Mouse (Mus musculus): ENCODE measurements around the gene Klrb1c.
"Not testable (repeated sequence)": the region's sequence is repeated elsewhere in the genome, so short reads cannot be mapped to it uniquely, and the experiment has no call there.

The Klrb1c gene

DNA sequence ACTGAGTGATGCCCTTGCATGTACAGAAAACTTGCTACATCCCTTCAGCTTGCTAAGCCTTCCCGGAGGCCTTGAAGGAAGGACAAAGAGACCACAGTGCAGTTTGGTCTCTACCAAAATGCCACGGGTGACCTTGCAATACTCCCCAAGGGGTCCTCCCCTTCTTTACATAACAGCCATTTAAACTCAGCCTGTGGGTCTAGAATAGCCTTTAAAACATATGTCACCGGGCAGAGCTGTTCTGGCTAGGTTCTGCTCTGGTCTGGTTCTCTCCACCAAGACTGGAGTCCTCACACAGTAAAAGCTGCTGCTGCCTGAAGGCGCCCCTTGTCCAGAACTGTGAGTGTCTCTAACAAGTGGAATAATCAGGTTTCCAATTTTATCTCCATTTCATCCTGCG is 11.7 kb upstream of the Klrb1c start:
- POLR2A ChIA-PET = interaction anchor here in 3 of 4 experiments (0.7 to 1.2 kb wide), 4 partner anchors 37 to 446 kb away, joined by 5 read pairs; no protein-coding TSS in a partner anchor
- CTCF ChIA-PET = interaction anchor here in 2 of 4 experiments (1.2 to 7.4 kb wide), 2 partner anchors 34 to 35 kb away, joined by 3 to 174 read pairs; no protein-coding TSS in a partner anchor

DNA sequence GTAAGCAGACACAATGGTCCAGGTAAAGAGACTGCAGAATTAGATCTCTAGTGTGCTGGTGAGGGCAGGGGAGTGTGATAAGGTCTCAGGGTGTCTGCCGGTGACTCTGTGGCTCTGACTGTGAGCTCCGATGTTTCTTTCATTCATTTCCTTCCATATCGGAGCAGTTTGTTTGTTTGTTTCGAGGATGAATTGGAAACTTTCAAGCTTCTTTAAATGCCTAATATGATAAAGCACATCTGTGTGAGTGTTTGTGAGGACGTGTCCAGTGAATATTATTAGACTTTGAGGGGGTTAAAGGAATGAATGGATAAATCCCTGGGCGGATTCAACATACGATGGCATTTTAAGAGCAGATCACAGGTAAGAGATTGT is 10.9 kb upstream of the Klrb1c start:
- CTCF ChIA-PET = interaction anchor here in 3 of 4 experiments (0.7 to 7.4 kb wide), 4 partner anchors 33 to 212 kb away, joined by 3 to 174 read pairs (median 4); no protein-coding TSS in a partner anchor

DNA sequence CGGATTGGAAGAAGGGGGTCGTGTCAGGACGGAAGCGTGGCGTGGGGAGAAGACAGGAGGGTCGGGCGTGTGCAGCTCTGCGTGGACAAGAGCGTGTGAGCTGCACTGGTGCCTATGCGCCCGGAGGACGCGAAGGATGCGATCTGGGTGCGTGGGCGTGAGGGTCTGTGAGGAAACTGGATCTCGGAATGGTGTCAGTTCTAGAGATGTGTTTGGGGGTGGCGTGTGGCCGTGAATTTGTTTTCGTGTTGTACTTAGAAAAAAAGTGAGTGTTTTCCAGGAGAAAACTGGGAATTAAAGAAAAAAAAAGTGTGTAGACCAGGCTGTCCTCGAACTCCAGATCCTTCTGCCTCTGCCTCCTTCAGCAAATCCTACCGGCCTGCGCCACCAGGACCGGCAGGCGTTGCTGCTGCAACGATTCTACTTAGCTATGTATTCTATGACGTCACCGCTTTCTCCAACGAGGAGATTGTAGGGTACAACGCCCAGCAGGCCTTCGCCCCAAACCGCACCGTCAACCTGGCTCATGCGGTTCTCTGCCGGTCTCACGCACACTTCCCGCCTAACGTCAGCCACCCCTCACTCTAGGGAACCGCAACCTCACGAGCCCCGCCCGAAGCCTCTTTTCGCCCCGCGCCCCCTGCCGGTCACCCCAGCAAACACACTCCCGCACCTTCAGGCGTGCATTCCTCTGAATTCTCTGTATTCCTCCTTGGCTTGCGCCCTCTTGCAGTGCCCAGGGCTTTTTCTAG is 10.3 kb upstream of the Klrb1c start:
- ChIA-PET POLR2A (interaction anchor here in 3 of 4 experiments (0.6 to 1.9 kb wide), 8 partner anchors 33 to 55 kb away, joined by 3 to 13 read pairs (median 6); no protein-coding TSS in a partner anchor), CTCF (interaction anchor here (0.6 to 1.2 kb wide), 5 partner anchors 32 to 212 kb away, joined by 3 to 13 read pairs (median 3); no protein-coding TSS in a partner anchor)

More for the DNA sequence above, 10.9 kb upstream of the Klrb1c start:
- POLR2A ChIA-PET = interaction anchor here in 1 of 4 experiments (0.6 to 1.8 kb wide), 4 partner anchors 33 to 55 kb away, joined by 3 to 7 read pairs (median 6); no protein-coding TSS in a partner anchor

DNA sequence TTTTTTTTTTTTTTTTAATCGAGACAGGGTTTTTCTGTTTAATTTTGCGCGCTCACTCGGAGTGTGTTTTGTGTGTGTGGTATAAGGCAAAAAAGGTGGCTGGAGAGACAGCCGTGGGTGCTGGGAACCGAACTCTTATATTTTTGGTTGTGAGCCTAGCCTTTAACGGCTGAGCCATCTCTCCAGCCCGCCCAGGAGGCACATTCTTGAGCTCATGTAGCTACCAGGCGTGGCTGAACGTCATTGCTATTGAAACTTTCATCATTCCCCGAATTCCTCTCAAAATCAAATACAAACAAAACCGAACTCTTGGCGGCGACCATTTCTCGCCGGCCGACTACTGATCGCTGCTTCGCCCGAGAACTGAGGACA is 9.7 kb upstream of the Klrb1c start:
- ChIA-PET CTCF (interaction anchor here in 3 of 4 experiments (0.6 to 0.7 kb wide), 3 partner anchors 38 to 54 kb away, joined by 3 to 13 read pairs (median 3); no protein-coding TSS in a partner anchor), POLR2A (interaction anchor here in 3 of 4 experiments (0.6 to 1.9 kb wide), 11 partner anchors 28 to 373 kb away, joined by 3 to 13 read pairs (median 6); no protein-coding TSS in a partner anchor)

DNA sequence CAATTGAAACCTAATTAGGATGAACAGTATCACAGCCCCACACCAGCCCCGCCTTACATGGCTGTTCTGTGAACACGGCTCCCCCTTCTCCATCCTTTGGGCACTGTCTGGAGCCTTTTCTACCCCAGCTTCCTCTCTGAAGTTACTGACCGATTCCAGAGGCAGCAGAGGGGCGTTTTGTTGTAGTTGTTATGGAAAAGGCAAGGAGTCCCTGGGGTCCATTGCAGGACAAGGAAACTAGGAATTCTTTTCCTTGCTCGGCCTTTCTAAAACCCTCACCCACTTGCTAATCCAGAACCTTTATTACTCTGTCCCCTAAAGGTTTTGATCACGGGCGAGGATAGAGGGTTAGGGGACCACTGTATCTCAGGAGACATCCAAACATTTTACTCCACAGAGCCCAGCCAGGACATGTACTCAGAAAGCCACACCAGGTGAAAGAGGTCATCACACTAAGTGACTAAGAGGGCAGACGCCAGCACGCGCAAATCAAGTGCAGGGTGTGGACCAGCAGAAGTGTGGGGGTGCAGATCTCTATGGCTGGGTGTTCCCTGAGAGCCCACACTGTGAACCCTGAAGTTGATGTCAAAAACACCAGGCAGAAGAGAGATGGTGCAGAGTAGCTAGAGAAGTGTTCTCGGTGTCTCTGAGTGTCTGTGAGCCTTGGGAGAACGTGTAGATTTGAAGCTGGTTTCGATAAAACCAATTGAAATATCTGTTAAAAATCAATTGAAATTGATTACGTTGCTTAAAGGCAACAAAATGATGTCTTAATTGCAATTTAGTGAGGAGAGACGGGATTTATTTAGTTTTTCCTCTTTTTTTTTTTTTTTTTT is 9.1 kb upstream of the Klrb1c start:
- POLR2A ChIA-PET = interaction anchor here in 3 of 4 experiments (0.6 to 1.9 kb wide), 12 partner anchors 27 to 372 kb away, joined by 3 to 13 read pairs (median 4); no protein-coding TSS in a partner anchor
- CTCF ChIA-PET = interaction anchor here (0.6 to 1.0 kb wide), 9 partner anchors 31 to 456 kb away, joined by 3 read pairs; no protein-coding TSS in a partner anchor

DNA sequence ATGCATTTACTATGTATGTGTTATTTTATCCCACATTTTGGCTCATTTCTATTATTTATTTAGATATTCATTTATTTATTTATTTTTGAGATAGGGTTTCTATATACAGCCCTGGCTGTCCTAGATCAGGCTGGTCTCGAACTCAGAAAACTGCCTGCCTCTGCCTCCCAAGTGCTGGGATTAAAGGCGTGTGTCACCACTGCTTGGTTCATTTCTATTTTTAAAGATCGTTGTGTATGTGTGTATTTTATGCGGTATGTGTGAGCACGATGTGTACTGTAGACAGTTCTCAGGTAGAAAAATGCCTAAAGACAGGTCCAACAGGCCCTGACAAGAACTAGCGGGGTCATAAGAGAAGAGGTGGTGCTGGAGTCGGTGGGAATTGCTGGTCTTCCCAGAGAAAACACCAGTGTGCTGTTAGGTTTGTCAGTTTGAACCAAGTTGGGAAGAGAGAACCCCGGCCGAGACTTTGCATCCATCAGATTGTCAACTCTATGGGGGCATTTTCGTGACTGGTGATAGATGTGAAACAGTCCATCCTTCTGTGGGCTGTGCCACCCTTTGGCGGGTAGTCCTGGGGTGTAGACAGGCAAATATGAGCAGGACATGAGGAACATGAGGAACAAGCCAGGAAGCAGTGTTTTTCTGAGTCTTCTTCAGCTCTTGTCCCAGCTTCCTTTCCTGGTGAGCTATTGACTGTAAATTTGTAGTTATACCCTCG is 8.3 kb upstream of the Klrb1c start:
- POLR2A ChIA-PET = interaction anchor here in 3 of 4 experiments (0.7 to 1.9 kb wide), 8 partner anchors 8 to 40 kb away, joined by 3 to 13 read pairs (median 4); no protein-coding TSS in a partner anchor
- CTCF ChIA-PET = interaction anchor here (0.6 to 1.0 kb wide), 10 partner anchors 31 to 457 kb away, joined by 3 read pairs; no protein-coding TSS in a partner anchor

DNA sequence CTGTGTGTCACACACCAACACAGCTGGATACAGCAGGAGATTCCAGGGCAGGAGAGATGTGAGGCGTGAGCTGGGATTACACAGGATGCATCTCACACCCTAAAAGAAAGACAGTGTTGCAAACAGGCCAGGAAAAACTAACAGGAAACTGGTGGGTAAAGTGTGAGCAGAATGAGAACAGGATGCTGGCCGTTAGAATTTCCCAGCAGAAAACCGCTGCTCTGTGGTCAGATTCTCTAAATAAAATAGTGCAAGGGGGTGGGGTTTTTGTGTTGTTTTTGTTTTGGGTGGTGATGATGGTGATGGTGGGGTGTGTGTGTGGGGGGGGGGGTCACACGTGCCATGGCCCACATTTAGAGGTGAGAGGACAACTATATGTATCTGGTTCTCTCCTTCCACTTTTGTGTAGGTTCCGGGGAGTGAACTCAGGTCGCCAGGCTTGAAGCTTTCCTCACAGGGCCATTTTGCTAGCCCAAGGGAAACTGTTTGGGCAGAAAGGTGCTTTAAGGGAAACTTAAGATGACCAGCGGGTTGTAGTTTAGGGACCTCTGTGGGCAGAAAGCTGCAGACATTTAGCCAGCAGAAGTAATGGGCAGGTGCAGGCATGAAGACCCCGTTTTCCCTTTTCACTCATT is 7.4 kb upstream of the Klrb1c start:
- ChIA-PET CTCF (interaction anchor here in 1 of 4 experiments (0.6 kb wide), 1 partner anchor 92 kb away, joined by 3 read pairs; no protein-coding TSS in a partner anchor), POLR2A (interaction anchor here in 1 of 4 experiments (0.7 to 1.3 kb wide), 3 partner anchors 9 to 32 kb away, joined by 3 to 6 read pairs (median 4); no protein-coding TSS in a partner anchor)

DNA sequence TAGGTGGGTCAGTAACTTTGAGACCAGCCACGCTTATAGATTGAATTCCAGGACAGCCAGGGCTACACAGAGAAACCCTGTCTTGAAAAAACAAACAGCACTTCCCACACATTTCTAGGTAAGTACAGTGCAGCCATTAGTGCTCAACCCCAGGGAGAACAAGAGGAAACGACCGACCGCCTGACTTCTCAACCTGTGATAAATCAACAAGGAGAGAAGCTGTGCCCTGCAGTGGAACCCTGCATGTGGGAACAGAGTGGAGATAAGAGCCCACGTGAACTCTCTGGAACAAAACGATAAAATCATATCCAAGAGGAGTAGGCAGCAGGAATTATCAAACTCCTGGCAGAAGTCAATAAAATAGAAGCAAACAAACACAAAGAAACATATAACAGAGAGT is 4.7 kb upstream of the Klrb1c start:
- ChIA-PET POLR2A (interaction anchor here in 1 of 4 experiments (1.3 kb wide), 1 partner anchor 24 kb away, joined by 3 read pairs; no protein-coding TSS in a partner anchor), CTCF (no interaction called here)

DNA sequence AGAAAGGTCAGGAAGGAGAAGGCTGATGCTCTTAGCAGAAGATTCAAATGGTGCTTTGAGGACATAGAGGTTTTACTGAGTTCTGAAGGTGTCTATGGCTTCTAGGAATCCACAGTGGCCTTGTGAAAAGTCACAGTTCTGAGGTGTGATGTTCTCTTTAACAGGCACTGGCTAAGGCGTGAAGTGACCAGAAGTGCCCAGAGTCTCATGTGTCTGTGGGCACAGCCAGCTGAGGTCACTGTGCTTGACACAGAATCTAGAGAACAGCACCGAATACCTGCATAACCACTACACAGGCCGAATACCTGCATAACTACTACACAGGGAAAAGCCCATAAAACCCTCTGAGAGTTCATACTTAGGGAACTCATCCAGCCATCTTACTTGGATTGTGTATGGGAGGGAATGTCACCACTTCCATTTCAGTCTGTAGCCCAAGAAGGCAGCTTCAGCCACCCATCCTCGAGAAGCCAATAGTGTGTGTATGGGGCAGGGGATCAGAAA is 1.5 kb upstream of the Klrb1c start:
- ChIA-PET POLR2A (interaction anchor here in 2 of 4 experiments (0.6 to 1.8 kb wide), 2 partner anchors 77 to 167 kb away, joined by 4 to 7 read pairs; partner anchors contain the start of gene Klrb1a (in 1 of the 2)), CTCF (interaction anchor here in 1 of 4 experiments (0.7 to 1.4 kb wide), 2 partner anchors 24 to 37 kb away, joined by 3 to 4 read pairs; no protein-coding TSS in a partner anchor)

DNA sequence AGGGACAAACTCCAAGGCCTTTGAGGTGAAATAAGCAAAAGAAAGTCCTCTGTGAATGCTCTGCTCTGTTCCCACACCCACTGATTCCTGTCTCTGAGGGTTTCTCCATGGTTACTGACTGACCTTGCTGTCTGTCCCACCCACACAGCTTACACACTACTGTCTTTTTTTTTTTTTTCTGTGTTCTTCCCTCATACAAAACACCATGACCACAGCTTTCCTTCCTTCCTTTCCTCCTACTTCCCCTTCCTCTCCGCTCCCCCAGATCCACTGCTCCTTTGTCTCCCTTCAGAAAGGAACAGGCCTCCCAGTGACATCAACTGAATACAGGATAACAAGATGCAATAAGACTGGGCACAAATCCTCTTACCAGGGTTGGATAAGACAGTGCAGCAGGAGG is 498 bp downstream of the Klrb1c start:
- CTCF ChIA-PET = interaction anchor here in 1 of 4 experiments (0.5 kb wide), 1 partner anchor 32 kb away, joined by 3 read pairs; no protein-coding TSS in a partner anchor
- POLR2A ChIA-PET = interaction anchor here in 2 of 4 experiments (1.3 to 1.8 kb wide), 2 partner anchors 165 kb away, joined by 3 to 7 read pairs; partner anchors contain the start of gene Klrb1a (in 2 of the 2)

DNA sequence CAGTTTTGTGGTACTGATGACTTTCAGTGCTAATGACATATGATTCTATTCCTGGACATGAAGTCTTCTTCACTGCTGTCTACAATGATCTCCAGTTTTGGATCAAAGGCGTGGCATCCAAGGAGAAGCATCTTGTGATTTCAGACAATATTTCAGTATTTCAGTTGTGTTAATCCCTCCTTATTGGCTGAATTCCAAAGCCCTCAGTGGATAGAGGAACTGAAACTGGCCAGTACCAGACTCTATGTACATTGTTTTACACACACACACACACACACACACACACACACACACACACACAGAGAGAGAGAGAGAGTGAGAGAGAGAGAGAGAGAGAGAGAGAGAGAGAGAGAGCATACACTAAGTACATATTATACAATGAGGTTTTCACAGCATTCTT is 2.6 kb downstream of the Klrb1c start:
- CTCF ChIA-PET, POLR2A ChIA-PET: not testable (repeated sequence)

DNA sequence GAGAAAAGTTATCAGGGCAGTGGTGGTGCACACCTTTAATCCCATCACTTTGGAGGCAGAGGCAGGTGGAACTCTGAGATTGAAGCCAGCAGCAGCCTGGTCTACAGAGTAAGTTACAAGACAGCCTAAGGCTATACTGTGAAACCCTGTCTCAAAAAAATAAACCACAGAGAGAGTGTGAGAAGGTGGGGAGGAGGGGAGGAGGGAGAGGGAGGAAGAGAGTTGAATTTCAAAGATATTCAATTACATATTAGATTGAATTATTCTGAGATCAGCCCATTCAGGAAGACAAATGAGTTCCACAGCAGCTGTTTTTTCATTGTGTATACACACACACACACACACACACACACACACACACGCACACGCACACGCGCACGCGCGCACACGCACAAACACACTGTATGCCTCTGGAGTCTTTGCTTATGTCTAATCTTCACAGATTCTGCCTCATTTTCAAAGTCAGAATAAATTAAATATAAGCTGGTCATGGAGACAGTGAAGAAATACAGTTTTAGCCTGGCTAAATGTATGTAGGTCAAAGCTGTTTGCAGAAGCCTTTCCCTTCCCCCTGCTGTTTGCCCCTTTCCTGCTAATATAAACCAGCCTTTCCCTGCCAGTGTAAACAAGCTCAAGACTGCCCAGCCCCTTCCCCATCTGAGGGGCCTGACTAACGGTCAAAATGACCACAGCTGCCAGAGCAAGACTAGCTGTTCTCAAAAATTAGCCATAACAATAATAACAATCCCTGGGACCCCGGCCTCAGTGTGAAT is 19.3 kb downstream of the Klrb1c start:
- POLR2A ChIA-PET = interaction anchor here in 2 of 4 experiments (0.7 to 1.1 kb wide), 3 partner anchors 24 to 716 kb away, joined by 3 to 4 read pairs (median 3); no protein-coding TSS in a partner anchor
- CTCF ChIA-PET = interaction anchor here in 2 of 4 experiments (0.6 to 0.7 kb wide), 2 partner anchors 62 to 533 kb away, joined by 3 read pairs; no protein-coding TSS in a partner anchor

DNA sequence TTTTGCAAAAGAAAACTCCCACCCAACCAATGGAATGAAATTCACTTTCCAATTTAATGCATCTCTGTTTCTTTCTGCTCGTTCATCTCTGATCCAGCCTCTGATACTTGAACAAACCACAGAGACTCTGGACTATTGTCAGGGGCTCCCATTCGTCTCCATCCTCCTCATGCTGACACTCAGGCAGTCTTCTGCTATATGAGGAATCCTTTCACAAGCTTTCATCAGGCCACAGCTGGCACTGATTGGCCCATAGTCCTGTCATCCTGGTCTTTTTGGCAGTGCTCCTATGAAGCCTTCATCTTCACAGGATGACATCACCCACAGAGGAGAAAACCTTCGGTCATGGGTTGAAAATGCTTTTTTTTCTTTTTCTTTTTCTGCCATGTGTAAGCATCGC is 21.0 kb downstream of the Klrb1c start:
- ChIA-PET POLR2A (interaction anchor here in 1 of 4 experiments (2.2 kb wide), 1 partner anchor 37 kb away, joined by 28 read pairs; no protein-coding TSS in a partner anchor), CTCF (interaction anchor here in 2 of 4 experiments (0.7 to 5.2 kb wide), 2 partner anchors 35 to 182 kb away, joined by 3 to 174 read pairs; no protein-coding TSS in a partner anchor)

DNA sequence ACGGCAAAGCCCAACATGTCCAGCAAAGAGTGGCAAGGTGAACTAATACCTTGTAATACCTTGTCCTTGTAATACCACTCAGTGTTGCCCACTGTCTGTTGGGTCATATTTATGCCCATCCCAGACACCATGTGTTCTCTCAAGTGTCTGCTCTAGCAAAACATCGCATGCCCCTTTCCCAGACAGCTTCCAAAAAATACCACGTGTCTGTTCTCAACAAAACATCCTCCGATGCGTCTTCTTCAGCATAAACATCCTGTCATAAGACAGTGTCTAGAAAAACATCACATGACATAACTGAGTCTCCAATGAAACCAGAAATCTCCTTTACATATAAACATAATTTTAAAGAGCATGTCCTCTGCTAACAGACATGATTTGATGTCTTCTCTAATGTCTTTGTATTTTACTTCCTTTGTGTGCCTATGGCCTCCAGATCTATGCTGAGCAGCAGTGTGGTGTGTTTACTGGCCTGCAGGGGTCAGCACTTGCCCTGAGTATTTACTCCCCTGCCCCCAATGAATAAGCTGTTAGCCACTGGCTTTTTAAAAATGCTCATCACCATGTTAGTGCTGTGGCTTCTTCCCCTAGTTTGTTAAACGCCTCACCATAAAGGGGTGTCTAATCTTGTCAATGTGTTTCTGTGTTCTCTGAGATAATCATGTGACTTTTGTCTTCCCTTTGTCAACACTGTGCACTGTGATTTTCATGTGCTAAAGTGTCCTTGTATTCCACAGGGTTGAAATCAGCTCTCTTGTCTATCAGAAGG is 22.3 kb downstream of the Klrb1c start:
- CTCF ChIA-PET = interaction anchor here (0.6 to 5.2 kb wide), 27 partner anchors 10 to 488 kb away, joined by 3 to 174 read pairs (median 4); no protein-coding TSS in a partner anchor
- POLR2A ChIA-PET = interaction anchor here in 3 of 4 experiments (0.7 to 2.2 kb wide), 10 partner anchors 16 to 79 kb away, joined by 3 to 28 read pairs (median 4); no protein-coding TSS in a partner anchor

DNA sequence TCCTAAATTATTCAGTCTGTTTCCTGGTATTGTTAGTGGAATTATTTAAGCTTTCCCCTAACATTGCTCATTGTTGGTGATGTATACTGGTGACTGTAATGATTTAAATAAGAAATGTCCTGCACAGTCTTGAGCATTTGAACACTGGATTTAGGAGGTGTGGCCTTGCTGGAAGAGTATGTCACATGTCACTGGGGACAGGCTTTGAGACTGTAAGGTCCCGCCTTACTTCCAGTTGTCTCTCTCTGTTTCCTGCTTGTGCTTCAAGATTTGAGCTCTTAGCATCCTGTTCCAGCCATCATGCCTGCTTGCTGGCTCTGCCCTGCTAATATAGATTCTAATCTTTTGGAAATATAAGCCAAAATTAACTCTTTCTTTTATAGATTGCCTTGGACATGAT is 23.8 kb downstream of the Klrb1c start:
- CTCF ChIA-PET = interaction anchor here in 2 of 4 experiments (1.9 to 5.2 kb wide), 2 partner anchors 38 to 80 kb away, joined by 6 to 174 read pairs; no protein-coding TSS in a partner anchor
- POLR2A ChIA-PET = interaction anchor here in 1 of 4 experiments (1.8 kb wide), 1 partner anchor 38 kb away, joined by 14 read pairs; no protein-coding TSS in a partner anchor
